Mouse (Mus musculus): ENCODE data around the gene Fam168b.

DNA sequence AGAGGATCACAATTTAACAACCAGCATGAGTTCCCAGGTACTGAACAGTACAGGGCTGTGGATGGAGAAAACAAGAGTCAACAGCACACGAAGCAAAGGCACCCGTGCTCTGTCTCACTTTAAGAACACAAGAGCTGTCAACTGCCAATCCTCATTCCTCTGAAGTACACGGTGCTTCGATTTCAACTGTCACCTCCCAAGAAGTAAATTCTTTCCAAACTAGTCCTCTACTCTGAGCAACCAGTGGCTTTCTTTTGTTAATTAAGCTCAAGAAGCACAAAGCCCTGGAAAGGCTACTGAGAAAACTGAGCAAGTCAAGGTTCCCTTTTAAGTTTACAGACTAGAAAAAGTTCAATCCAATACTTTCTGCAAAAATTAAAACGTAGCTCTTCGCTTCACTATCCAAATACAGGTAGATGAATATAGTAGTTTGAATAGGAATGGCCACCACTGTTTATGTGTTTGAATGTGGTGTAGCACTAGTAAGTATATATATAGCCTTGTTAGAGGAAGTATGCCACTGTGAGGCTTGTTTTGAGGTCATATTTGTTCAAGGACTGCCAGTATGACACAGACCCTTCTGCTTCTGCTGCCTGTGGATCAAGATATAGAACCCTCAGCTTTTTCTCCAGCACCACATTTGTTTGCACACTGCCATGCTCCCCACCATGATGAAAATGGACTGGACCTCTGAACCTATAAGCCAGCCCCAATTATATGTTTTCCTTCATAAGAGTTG, 4.7 kb downstream of the Fam168b start:
- no peak for TF ChIP-seq POLR2A (IDR thresholded peaks at IDR 0.05; ENCODE audit: borderline replicate concordance, control insufficient read depth, low read depth, low read length)
- TF ChIP-seq CTCF (IDR thresholded peaks at IDR 0.05; ENCODE audit: control insufficient read depth, insufficient read depth, low read length), result no peak
